Mouse (Mus musculus) liver, postnatal 0 days (tissue): ENCODE measurements around the gene Olfr1023. TPM values are rescaled to one million over a fixed set of nuclear protein-coding genes. Genes with fewer than 3 reads are reported as not detected.

Experiments used
- ATAC-seq: fragments of 200-750 bp; cut with Nextera tagmentation; 2 replicates; pipeline ENCODE4 v1.8.0; 2017; ENCODE audit warnings: mild to moderate bottlenecking, moderate library complexity
- DNase-seq: peaks from one replicate; pipeline ENCODE4 v3.0.0-alpha.2; 2016
- H3K27ac ChIP-seq: fragments of 300-500 bp; sonication (generic); 2 replicates; pipeline ENCODE4 v1.5.1; 2014; ENCODE audit warnings: antibody characterized with exemption, moderate library complexity, mild to moderate bottlenecking, low read depth
- H3K27me3 ChIP-seq: fragments of 300-500 bp; sonication (generic); 2 replicates; pipeline ENCODE4 v1.6.1; 2014; ENCODE audit warnings: low read length, control low read depth, mixed read lengths; ENCODE audit not compliant: insufficient read depth
- H3K36me3 ChIP-seq: fragments of 300-500 bp; sonication (generic); replicated peaks from 2 replicates; pipeline ENCODE4 v1.6.1; 2014; ENCODE audit warnings: mild to moderate bottlenecking, control low read depth, low read length, moderate library complexity, mixed read lengths; ENCODE audit not compliant: insufficient read depth
- H3K4me1 ChIP-seq: fragments of 300-500 bp; sonication (generic); 2 replicates; pipeline ENCODE4 v1.6.1; 2014; ENCODE audit warnings: antibody characterized with exemption, mild to moderate bottlenecking, control low read depth; ENCODE audit not compliant: insufficient read depth
- H3K4me2 ChIP-seq: fragments of 300-500 bp; sonication (generic); 2 replicates; pipeline ENCODE4 v1.6.1; 2014; ENCODE audit warnings: low read depth, mild to moderate bottlenecking, low read length, moderate library complexity, mixed read lengths
- H3K4me3 ChIP-seq: fragments of 300-500 bp; sonication (generic); 2 replicates; pipeline ENCODE4 v1.5.1; 2014; ENCODE audit warnings: low read depth, low read length
- H3K9ac ChIP-seq: fragments of 300-500 bp; sonication (generic); replicated peaks from 2 replicates; pipeline ENCODE4 v1.6.1; 2014; ENCODE audit warnings: mild to moderate bottlenecking, moderate library complexity
- H3K9me3 ChIP-seq: fragments of 300-500 bp; sonication (generic); 2 replicates; pipeline ENCODE4 v1.6.1; 2016; ENCODE audit warnings: mild to moderate bottlenecking, control low read depth, low read length, mixed read lengths
- CTCF ChIP-seq: sonication (generic); IDR thresholded peaks from 2 replicates; pipeline ENCODE4 v1.5.1; 2016; ENCODE audit warnings: antibody characterized with exemption, low read depth
- EP300 ChIP-seq: IDR thresholded peaks from 2 replicates; pipeline ENCODE4 v1.6.1; 2016; ENCODE audit warnings: antibody characterized with exemption, low read depth, mild to moderate bottlenecking
- WGBS: fragments of 180-500 bp; shearing (Covaris S2); extraction: QIAGEN DNeasy Blood & Tissue Kit; methylation state at CpG from one replicate; pipeline ENCODE4 v1.1.7; 2014; ENCODE audit not compliant: insufficient replicate concordance; 5-methylcytosine and 5-hydroxymethylcytosine counted together
- polyA plus RNA-seq: library from polyadenylated mRNA; unstranded; fragments of >200 nt; fragmentation: Nextera tagmentation; extraction: Ambion mirVana; gene quantifications from 2 replicates; pipeline ENCODE4 v1.2.1, GENCODE M21; 2015

Gene Olfr1023
- polyA plus RNA-seq, 1 experiment from 2014 or later = not detected

GRCm38 (mm10) chr2:85921258-85921657, 35.8 kb downstream of the Olfr1023 start, which contains the start of gene Olfr1026:
Gene Olfr1026, plus strand, starts transcription at chr2:85921558.
- Histone ChIP-seq H3K27me3 (no peaks in the 10 kb centered on the region), H3K36me3 (no peaks in the 10 kb centered on the region), H3K9me3 (no peaks in the 10 kb centered on the region), H3K4me3 (no peak within 1 kb of the TSS), H3K9ac (no peak within 1 kb of the TSS), H3K4me1 (no peaks in the 10 kb centered on the region), H3K4me2 (no peak within 1 kb of the TSS), H3K27ac (no peak within 1 kb of the TSS)
- DNase-seq = no peak
- TF ChIP-seq CTCF (no peak), EP300 (no peak)
- 77% methylated on average over 3 of the region's 3 CpGs for WGBS
- no peak for ATAC-seq

Other genes starting within 250 kb of the Olfr1023 start
- not detected in 2 replicates for gene Olfr1002, start 234.9 kb upstream of the Olfr1023 start, polyA plus RNA-seq
- not detected in 2 replicates for gene Olfr154, start 221.2 kb upstream of the Olfr1023 start, polyA plus RNA-seq
- gene Olfr1006, start 206.9 kb upstream of the Olfr1023 start, polyA plus RNA-seq = not detected in 2 replicates
- gene Olfr1008, start 196.2 kb upstream of the Olfr1023 start, polyA plus RNA-seq = not detected in 2 replicates
- not detected in 2 replicates for gene Olfr1009, start 170.2 kb upstream of the Olfr1023 start, polyA plus RNA-seq
- not detected in 2 replicates for gene Olfr1012, start 122.9 kb upstream of the Olfr1023 start, polyA plus RNA-seq
- gene Olfr1013, start 118.5 kb upstream of the Olfr1023 start, polyA plus RNA-seq = not detected in 2 replicates
- not detected in 2 replicates for gene Olfr1014, start 112.9 kb upstream of the Olfr1023 start, polyA plus RNA-seq
- gene Olfr1015, start 103.6 kb upstream of the Olfr1023 start, polyA plus RNA-seq = not detected in 2 replicates
- gene Olfr1016, start 83.1 kb upstream of the Olfr1023 start, polyA plus RNA-seq = not detected in 2 replicates
- not detected in 2 replicates for gene Olfr1018, start 67.2 kb upstream of the Olfr1023 start, polyA plus RNA-seq
- gene Olfr1019, start 40.2 kb upstream of the Olfr1023 start, polyA plus RNA-seq = not detected in 2 replicates
- not detected in 2 replicates for gene Olfr1020, start 38.6 kb upstream of the Olfr1023 start, polyA plus RNA-seq
- not detected in 2 replicates for gene Olfr1022, start 17.0 kb upstream of the Olfr1023 start, polyA plus RNA-seq
- gene Olfr1024, start 19.4 kb downstream of the Olfr1023 start, polyA plus RNA-seq = not detected in 2 replicates
- gene Olfr1025-ps1, start 29.6 kb downstream of the Olfr1023 start, polyA plus RNA-seq = not detected in 2 replicates
- not detected in 2 replicates for gene Olfr1026, start 35.9 kb downstream of the Olfr1023 start, polyA plus RNA-seq
- not detected in 2 replicates for gene Olfr1028, start 64.8 kb downstream of the Olfr1023 start, polyA plus RNA-seq
- gene Olfr1029, start 88.3 kb downstream of the Olfr1023 start, polyA plus RNA-seq = not detected in 2 replicates
- not detected in 2 replicates for gene Olfr1030, start 93.6 kb downstream of the Olfr1023 start, polyA plus RNA-seq
- not detected in 2 replicates for gene Olfr1031, start 104.7 kb downstream of the Olfr1023 start, polyA plus RNA-seq
- gene Olfr1032, start 119.9 kb downstream of the Olfr1023 start, polyA plus RNA-seq = not detected in 2 replicates
- gene Olfr1033, start 135.0 kb downstream of the Olfr1023 start, polyA plus RNA-seq = 4.6 and 5.4 TPM in 2 replicates
- 0.15 and 0.22 TPM in 2 replicates for gene Olfr1034, start 160.2 kb downstream of the Olfr1023 start, polyA plus RNA-seq
- not detected in 2 replicates for gene Olfr1036, start 188.4 kb downstream of the Olfr1023 start, polyA plus RNA-seq
- gene Olfr1037, start 201.7 kb downstream of the Olfr1023 start, polyA plus RNA-seq = not detected in 2 replicates